Mouse (Mus musculus) A20 (cell line): ENCODE data around the gene Khsrp.

Experiments
- DNase-seq: peaks from one replicate; pipeline ENCODE4 v3.0.0-alpha.2; 2011; ENCODE audit warnings: low read depth, low spot score

The Khsrp gene

GRCm38 (mm10) chr17:57031661-57032420 is 519 bp upstream of the Khsrp start:
- DNase-seq, result peak; percentile 100

DNA sequence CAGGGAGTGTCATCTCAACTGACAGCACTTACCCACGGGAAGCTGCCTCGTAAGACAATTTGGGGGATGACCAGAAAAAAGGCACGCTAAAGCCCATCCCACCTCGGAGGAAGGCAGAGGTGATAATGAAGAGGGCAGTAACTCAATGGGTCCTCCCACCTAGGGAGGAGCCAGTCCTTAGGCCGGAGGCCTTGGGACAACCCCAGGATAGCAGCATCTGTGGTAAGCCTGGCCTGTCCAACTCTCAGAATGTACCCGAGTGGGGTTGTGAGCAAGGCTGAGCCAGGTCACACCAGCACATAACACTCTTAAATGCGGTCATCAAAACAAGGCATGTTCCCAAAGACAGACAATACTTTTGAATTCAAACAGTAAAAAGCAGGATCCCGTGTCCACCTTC is 1.6 kb downstream of the Khsrp start:
- DNase-seq, result no peak

DNA sequence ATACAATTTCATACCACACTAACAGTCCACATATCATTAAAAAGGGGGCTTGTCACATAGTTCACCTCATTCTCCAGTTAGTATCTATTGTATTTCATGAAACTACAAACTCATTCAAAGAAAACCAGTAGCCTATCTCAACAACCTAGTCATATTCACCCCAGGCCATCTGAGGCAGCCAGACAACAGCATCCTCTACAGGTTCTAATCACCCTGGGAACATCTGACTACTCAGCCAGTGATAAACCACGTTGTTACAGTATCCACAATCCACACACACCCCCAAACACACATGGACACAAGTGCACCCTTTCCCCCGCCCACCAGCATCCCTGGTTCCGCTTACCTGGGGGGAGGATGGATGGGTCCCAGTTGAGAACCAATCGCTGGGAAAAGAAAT is 3.9 kb downstream of the Khsrp start:
- DNase-seq, result no peak

GRCm38 (mm10) chr17:57020960-57021359 is 10.4 kb downstream of the Khsrp start:
- no peak for DNase-seq

- no peak for DNase-seq
Measured at GRCm38 (mm10) chr17:57019693-57020092, 11.6 kb downstream of the Khsrp start.

DNA sequence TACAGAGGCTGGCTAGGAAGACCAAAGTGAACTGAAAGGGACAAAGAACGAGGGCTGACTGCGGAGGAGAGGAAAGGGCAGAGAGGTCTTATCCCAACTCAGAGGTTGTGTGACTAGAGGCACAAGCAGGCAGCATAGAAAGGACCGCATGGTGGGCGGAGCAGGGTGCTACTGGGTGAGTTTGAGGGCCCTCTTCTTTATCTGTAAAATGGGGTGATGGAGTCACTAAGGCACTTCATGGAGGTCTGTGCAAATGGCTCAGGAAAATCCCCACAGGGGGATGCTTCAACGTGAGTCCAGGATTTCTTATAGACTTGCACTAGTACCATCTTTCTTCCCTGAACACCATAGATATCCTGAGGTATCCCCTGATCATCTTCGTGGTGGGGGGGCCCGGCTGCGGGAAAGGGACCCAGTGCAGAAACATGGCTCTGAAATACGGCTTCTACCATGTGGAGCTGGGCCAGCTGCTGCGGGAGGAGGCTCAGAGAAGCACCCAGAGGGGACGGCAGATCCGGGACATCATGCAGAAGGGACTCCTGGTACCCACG is 19.0 kb downstream of the Khsrp start:
- no peak for DNase-seq

- peak; percentile 100 for DNase-seq
Measured at GRCm38 (mm10) chr17:57011236-57012141, 19.8 kb downstream of the Khsrp start, which contains the start of the genes Gtf2f1 and Gm17949. Gtf2f1 (minus strand) TSS chr17:57011288. Gm17949 (plus strand) TSS chr17:57011469.

- DNase-seq, result no peak
Measured at GRCm38 (mm10) chr17:57010911-57011235, 20.4 kb downstream of the Khsrp start.

DNA sequence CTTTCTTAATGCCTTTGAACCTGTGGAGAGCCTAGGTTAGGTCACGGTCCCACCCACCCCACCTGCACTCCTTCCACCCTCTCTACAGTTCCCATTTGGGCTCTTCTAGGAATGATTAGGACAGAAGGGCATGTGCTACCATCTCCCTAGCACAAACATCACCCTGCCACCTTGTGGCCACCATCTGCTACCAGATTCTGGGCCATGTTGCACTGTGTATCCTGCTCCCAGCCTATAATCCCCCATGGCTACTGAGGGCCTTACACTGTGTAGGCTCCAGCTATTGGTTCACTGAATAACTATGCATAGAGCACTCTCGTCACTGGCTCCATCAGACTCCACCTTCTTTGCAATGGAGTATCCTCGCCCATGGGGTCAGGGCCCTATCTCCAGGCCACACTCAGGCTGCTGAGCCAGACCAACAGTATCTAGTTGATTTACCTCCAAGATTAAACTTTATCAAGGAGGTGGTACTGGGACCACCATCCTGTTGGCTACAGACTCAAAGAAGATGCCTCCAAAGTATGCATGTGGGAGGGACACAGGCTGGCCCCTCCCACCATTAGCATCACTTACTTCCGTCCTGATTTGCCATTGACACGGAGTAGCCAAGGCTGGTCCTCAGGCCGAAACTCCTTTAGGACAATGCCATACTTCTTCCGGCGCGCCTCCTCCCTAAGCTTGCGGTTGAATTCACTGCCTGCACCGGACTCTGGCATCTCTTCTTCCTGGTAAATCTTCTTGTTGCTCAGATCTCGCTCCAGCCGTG is 24.0 kb downstream of the Khsrp start:
- no peak for DNase-seq

GRCm38 (mm10) chr17:57003994-57004393 is 27.3 kb downstream of the Khsrp start:
- no peak for DNase-seq

DNA sequence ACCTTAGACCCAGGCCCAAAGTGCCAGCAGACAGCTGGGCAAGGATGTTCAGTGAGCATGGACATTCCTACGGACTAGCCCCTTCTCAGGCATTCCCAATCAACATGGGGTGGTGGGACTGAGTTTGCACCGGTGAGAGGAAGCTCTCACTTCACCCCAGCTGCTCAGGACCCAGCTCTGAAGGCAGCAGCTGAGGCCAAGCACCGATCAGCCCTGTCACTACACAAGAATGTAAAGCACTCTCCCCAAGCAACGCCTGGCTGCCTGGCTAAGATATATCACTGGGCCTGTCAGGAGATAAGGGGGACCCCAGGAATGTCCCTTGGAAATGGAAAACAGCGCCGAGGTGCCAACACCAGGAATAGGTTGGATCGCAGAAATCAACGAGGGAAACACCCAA is 30.1 kb downstream of the Khsrp start:
- DNase-seq, result no peak

DNA sequence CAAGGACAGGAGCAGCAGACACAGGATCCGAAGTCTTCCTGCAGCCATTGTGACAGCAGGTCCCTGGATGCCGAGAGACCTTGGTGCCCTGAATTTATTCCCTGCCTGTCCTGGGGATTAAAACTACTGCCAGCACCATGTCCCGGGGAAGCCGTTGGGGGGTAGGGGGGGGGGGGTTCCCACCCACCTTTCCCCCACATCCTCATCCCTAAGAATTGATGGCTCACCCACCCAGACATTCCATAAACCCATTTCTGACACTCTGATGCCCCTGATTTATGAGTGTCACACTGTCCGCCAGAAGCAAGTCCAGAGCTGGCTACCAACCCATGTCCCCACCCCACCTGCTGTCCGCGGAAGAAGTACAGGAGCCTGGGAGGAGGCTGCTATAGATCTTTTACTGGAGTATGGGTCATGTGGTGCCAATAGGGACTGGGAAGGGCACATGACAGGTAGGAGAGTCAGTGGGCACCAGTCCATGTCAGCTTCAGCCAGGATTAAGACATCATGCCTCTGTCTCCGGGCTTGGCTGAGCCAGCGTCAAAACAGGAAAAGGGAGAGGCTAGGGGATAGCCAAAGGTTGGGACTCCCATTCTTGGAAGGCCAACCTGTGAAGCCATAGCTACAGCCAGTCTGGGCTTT is 31.2 kb downstream of the Khsrp start, which contains the start of gene Pspn:
Gene Pspn, minus strand, starts transcription at position 51 of the 642 bp plus-strand sequence.
- DNase-seq, result no peak

GRCm38 (mm10) chr17:56999414-56999813 is 31.9 kb downstream of the Khsrp start:
- no peak for DNase-seq

DNA sequence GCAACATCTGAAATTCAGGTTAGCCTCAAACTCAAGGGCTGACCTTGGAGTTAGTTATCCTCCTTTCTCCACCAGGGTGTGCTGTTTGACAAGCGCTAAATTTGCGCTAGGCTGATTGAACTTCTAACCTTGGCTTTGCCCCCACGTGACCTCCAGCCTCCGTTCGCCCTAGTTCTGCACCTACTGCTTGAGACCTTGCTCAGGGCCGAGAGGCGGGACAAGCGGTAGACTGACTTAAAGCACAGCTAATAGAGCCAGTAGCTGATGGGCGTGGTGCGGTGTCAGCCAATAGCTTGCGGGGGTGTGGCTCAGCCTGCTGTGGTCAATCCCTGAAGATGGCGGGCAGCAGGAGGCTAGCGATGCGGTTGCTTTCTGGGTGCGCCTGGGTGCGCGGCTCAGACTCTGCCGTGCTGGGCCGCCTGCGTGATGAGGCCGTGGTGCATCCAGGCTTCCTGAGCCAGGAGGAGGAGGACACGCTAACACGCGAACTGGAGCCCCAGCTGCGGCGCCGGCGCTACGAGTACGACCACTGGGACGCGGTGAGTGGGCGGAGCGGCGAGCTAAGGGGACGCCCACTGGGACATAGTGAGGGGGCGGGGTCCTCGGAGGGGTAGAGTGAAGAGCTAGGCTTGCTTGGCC is 34.2 kb downstream of the Khsrp start, which contains the start of gene Alkbh7:
Gene Alkbh7, plus strand, starts transcription at position 311 of the 639 bp plus-strand sequence.
- DNase-seq, result peak; percentile 99

- no peak for DNase-seq
Measured at GRCm38 (mm10) chr17:56996506-56996905, 34.8 kb downstream of the Khsrp start.

GRCm38 (mm10) chr17:56995046-56995445 is 36.3 kb downstream of the Khsrp start:
- DNase-seq, result no peak

DNA sequence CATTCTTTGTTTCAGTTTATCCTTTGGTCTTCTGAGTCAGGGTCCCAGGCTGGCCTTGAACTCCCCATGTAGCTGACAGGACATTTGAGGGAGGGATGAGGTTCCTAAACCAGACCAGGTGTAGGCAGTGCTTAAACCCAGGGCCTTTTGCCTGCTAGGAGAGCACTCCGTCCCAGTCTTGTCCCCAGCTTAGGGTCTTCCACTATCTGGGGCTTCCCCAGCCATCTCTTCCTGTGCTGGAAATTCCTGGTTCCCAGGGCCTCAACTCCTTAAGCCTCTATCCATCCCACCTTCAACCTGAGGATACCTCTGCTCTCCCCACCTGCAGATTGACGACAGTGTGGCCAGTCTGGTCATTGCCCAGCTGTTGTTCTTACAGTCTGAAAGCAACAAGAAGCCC is 40.4 kb downstream of the Khsrp start:
- DNase-seq, result peak; percentile 19

GRCm38 (mm10) chr17:56990115-56990746 is 41.1 kb downstream of the Khsrp start, which contains the start of gene Clpp:
Clpp (plus strand) TSS chr17:56990305.
- peak; percentile 98 for DNase-seq

- no peak for DNase-seq
Measured at GRCm38 (mm10) chr17:56989467-56990114, 41.7 kb downstream of the Khsrp start.
